Mouse (Mus musculus): ENCODE data around the gene Olfr791. TPM values are rescaled to one million over a fixed set of nuclear protein-coding genes. Genes with fewer than 3 reads are reported as not detected.

The Olfr791 gene
- not detected for total RNA-seq (2021)

DNA sequence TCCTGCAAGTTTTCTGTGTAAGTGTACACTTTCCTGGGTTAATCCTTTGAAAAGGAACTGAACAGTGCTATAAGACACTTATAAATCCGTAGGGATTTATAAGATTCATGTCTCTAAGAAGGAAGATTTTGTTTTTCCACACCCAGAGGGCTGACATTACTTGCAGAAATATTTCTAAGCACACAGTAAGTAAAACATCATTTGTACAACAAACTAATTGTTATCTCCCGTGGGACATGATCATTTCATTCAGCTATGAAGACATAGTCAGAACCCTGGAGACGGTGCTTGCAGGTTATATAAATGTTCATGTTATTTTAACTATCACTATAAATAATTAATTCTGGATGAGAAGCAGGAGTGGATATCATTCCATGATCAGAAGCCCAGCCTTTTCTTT is at the start of gene Olfr791:
Gene Olfr791, plus strand, starts transcription at position 301 of the 400 bp plus-strand sequence.
- no peak for DNase-seq (ENCODE audit: extremely low spot score in 1 of 2, low spot score in 1 of 2)

DNA sequence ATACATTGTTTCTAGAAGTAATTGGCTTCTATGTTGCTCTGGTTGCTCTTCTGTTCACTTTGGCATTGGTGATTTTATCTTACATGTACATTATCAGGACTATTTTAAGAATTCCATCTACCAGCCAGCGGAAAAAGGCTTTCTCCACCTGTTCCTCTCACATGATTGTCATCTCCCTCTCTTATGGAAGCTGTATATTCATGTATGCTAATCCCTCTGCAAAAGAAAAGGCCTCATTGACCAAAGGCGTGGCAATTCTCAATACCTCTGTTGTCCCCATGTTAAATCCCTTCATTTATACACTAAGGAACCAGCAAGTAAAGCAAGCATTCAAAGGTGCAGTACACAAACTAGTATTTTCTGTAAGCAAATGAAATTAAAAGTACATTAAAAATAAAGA is 48.3 kb upstream of the Olfr791 start:
- no peak for DNase-seq (ENCODE audit: extremely low spot score in 1 of 2, low spot score in 1 of 2)

DNA sequence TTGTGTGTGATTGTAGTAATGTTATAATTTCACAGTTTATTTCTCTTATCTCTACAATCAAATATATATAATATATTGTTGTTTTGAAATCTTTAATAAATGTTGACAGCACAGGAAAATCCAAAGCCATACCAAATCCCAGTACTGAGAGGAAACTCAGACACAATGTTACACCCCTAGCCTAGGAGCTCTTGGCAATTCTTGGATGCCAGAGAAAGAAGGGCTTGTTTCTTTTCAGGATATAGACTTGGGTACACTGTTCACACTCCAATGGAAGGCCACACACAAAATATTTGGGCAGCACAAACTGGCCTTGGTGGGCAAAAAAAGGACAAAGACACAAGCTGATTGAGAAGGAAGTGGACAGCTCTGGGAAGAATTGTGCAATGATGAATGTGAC is 47.9 kb upstream of the Olfr791 start:
- no peak for DNase-seq (ENCODE audit: extremely low spot score in 1 of 2, low spot score in 1 of 2)

DNA sequence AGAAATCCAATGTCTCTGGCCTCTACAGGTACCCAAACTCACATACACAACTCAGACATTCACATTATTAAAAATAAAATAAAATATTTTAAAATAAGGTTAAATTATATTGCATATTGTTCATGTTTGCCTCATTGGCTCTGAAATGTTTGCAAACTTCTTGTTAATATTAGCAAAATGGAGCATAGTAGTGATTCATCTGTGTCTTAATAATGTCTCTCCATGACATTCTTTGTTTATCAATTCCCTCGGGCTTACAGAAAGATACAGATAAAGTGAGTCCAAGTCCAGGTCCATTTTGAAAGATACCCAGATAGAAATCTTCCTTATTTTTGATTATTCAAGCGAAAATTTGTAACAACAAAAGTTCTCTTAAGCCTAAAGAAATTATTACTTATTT is 37.1 kb upstream of the Olfr791 start, which contains the start of gene Olfr789:
Gene Olfr789, plus strand, starts transcription at position 301 of the 400 bp plus-strand sequence.
- DNase-seq (ENCODE audit: extremely low spot score in 1 of 2, low spot score in 1 of 2): no peak

DNA sequence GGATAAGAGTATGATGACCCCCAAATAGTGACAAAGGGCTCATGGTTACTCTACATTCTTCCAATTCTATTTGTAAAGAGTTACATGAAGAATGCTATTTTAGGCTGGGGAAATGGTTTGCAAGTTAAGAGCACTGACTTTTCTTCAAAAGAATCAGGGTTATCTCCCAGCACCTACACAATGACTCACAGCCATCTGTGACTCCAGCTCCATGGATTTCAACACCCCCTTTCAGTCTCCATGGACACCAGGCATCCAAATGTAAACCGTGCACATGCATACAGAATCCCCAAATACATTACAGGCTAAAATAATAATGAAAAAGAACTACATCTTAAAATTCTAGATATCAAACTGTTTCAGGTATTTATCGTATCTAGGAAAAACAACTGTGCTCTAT is 31.5 kb upstream of the Olfr791 start:
- DNase-seq (ENCODE audit: extremely low spot score in 1 of 2, low spot score in 1 of 2): no peak

DNA sequence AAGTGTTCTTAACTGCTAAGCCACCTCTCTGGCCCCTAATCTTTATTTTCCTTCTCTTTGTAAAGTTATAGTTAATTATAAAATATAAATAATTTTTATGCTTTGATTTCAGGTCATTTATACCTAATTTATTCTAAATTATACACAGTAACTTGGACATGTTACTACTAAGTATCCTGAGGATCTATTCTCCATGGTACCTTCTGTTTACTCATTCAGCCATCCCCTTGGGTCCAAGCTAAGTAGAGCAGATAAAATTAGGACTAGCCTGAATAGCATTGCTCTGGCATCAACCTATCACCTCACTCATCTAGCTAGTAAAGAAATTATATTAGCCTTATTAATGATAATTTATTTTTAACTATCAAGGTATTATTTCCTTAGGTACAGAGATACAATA is 23.4 kb upstream of the Olfr791 start, which contains the start of gene Olfr790:
Gene Olfr790, plus strand, starts transcription at position 301 of the 400 bp plus-strand sequence.
- no peak for DNase-seq (ENCODE audit: extremely low spot score in 1 of 2, low spot score in 1 of 2)

DNA sequence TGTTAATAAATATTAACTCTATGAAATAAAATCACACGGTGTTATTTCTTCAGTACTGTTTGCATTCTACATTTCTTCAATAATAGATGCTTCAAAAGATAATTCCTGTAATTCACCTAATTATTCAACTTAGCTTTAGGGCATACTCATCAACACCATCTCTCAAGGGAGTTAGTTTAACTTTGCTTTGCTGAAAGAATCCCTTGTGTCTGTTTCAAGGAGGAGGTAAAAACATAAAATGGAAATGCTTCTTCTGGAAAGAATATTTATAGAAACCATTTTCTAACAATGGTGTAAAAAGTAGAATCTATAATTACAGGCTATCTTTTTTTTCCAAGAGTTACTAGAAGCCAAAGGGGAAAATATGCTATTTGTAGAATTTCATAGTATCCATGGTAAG is 17.3 kb downstream of the Olfr791 start, which contains the start of gene Olfr792:
Gene Olfr792, plus strand, starts transcription at position 301 of the 400 bp plus-strand sequence.
- DNase-seq (ENCODE audit: extremely low spot score in 1 of 2, low spot score in 1 of 2): no peak

DNA sequence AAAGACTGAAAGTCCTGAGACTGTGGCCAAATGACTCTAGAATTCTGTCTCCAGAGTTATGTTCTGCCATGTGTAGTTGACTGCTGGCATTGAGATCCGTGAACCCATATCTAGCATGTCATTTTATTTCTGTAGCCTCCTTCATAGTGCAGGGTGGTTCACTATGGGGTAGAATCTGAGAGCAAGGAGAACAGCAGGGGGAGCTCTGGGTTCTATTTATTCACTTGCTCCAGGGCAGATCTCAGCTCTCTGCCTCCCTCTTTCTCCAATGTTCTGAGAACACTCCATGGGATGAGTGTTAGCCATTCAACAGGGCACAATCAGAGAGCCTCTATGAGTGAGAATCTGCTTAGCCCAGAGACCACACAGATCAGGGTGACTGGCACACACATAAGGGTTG is 27.8 kb downstream of the Olfr791 start:
- peak in 1 of 2 experiments; percentile 22 for DNase-seq (ENCODE audit: extremely low spot score in 1 of 2, low spot score in 1 of 2)

DNA sequence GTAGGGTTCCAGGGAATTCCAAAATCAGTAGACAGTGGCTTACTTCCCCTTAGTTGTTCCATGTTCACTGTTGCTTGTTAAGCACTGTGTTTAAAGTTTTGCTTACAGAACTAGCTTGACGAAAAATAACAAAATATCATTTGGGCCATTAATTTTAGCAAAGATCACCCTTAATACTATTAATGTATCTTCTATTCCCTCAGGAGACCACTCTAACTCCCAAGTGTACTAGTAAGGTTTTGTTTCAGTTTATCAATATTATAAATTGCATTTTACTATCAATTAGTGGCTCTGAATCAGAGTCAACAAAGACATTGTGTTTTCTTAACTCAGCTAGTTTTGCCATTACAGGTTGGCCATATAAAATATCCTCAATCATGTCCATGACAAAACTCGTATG is 45.8 kb downstream of the Olfr791 start, which contains the start of gene Olfr794:
Gene Olfr794, plus strand, starts transcription at position 301 of the 400 bp plus-strand sequence.
- no peak for DNase-seq (ENCODE audit: extremely low spot score in 1 of 2, low spot score in 1 of 2)

DNA sequence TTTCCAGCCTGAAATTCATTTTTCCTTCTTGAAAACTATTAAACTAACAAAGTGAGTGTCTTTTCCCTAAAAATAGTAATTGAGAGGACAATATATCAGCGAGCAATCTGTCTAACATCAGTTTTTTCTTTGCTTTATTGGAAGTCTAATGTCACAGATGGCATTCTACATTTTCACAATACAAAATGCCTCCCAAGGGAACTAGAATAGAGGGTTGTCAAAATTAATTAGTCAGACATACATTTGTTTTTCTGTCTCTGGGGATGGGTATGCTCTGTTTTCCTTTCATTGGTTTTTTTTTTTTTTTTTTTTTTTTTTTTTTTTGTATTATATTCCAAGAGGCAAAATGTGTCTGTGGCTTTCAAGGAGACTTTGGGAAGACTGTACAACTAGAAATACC is 55.5 kb downstream of the Olfr791 start:
- DNase-seq (ENCODE audit: extremely low spot score in 1 of 2, low spot score in 1 of 2): no peak

Other genes starting within 250 kb of the Olfr791 start
- not detected for gene Olfr780, start 203.7 kb upstream of the Olfr791 start, total RNA-seq (2021)
- gene Olfr781, start 192.9 kb upstream of the Olfr791 start, total RNA-seq (2021): not detected
- gene Olfr782, start 172.9 kb upstream of the Olfr791 start, total RNA-seq (2021): not detected
- under 1 TPM in 1 of 2 experiments, not detected in 1; 0.31 TPM for gene Olfr784, start 137.7 kb upstream of the Olfr791 start, total RNA-seq (2021)
- gene Olfr785, start 116.4 kb upstream of the Olfr791 start, total RNA-seq (2021): not detected
- not detected for gene Olfr786, start 94.5 kb upstream of the Olfr791 start, total RNA-seq (2021)
- gene Olfr787, start 59.9 kb upstream of the Olfr791 start, total RNA-seq (2021): not detected
- not detected for gene Olfr788, start 50.8 kb upstream of the Olfr791 start, total RNA-seq (2021)
- gene Olfr789, start 37.0 kb upstream of the Olfr791 start, total RNA-seq (2021): not detected
- not detected for gene Olfr790, start 23.3 kb upstream of the Olfr791 start, total RNA-seq (2021)
- not detected for gene Olfr792, start 17.4 kb downstream of the Olfr791 start, total RNA-seq (2021)
- not detected for gene Olfr794, start 45.9 kb downstream of the Olfr791 start, total RNA-seq (2021)
- not detected for gene Olfr796, start 90.8 kb downstream of the Olfr791 start, total RNA-seq (2021)
- not detected for gene Olfr798, start 106.1 kb downstream of the Olfr791 start, total RNA-seq (2021)
- gene Olfr799, start 115.7 kb downstream of the Olfr791 start, total RNA-seq (2021): not detected
- not detected for gene Olfr800, start 135.9 kb downstream of the Olfr791 start, total RNA-seq (2021)
- not detected for gene Olfr801, start 152.1 kb downstream of the Olfr791 start, total RNA-seq (2021)
- not detected for gene Olfr802, start 166.4 kb downstream of the Olfr791 start, total RNA-seq (2021)
- not detected for gene Olfr803, start 172.5 kb downstream of the Olfr791 start, total RNA-seq (2021)
- not detected for gene Olfr804, start 181.4 kb downstream of the Olfr791 start, total RNA-seq (2021)
- not detected for gene Olfr805, start 207.6 kb downstream of the Olfr791 start, total RNA-seq (2021)
- gene Olfr806, start 220.1 kb downstream of the Olfr791 start, total RNA-seq (2021): not detected
- not detected for gene Olfr807, start 236.0 kb downstream of the Olfr791 start, total RNA-seq (2021)
- not detected for gene Olfr808, start 243.7 kb downstream of the Olfr791 start, total RNA-seq (2021)

Measured in layer of hippocampus, postnatal 25 days (tissue).